Mouse (Mus musculus) cerebellum, adult 9-10 months (tissue): ENCODE measurements at regions not wholly inside any gene's neighbourhood (a gene's known extent, or its start where the extent isn't known, plus 50 kb on each side); places are given as distances from the start of the nearest gene placed in this dataset.

Experiments
- DNase-seq: peaks from one replicate; pipeline ENCODE4 v3.0.0; 2022

DNA sequence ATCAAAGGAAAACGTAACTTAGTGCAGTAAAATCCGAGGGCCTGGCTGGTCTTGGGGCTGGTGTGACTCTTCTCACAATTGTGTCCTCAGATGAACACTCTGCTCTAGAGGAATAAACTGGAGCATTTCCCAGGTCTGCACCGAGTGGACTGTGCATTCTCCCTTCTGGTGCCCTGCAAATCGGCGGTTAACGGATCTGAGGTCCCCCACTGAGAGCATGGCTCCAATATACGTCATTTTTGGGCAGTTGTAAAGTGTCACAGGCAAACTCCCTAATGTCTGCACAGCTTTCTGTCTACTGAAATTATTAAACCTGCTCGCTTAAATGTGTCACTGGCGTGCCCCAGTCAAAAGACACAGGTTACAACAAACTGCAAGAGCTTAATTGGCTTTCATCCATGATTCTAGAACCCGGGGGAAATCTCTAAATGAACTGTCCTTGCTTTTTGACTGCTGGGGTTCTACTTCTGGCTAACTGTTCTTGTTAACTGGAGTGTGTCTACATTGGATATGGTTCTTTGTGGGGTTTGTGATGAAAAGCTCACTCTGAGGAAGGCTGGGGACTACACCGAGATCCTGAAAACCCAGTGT lies 93.7 kb upstream of the Gm47985 start:
- no peak for DNase-seq

DNA sequence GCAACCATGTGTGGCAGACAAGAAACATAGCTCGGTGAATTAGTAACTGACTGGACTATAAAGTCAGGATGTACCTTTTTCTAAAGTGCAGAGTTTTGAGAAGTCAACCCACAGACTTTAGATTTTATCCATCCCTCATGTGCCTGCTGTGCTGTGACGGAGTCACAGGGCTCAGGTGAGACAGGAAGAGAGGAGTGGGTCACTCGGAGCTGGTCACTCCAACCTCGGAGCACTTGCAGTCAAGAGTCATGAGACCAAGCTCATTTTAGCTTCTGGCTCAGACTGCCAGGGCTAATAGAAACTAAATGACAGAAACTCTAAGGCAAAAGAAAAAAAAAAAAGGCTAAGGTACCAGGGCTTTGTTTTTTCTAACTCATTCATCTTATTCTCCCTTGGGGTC lies 90.3 kb upstream of the Gm47985 start:
- no peak for DNase-seq

DNA sequence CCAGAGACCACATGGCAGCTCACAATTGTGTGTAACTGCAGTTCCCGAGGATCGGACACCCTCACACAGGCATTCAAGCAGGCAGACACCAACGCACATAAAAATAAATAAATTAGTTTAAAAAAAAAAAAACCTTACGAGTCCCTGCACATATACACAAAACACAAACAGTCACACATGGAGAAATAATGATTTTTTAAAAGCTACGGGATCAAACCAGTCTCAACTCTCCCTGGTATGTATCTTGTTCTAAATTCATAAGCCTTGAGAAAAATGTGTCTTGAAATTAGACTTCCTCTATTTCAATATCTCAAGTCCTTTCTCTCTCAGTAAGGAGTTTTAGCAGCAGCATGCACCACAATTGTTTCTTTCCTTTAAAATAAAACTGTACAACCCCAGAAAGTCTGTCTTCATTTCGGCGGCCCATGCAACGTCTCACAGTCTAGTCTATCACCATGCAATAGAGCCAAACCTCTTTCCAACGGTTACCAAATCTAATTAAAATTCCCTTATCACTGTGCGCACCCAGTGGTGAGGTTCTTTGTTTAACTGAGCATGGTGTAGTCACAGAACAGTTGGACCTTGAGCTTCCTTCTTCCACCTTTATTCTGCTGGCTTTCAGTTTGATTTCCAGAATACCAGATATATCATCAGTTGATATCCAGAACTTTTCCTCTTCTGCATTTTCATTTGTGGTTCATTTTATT lies 86.8 kb upstream of the Gm47985 start:
- no peak for DNase-seq

DNA sequence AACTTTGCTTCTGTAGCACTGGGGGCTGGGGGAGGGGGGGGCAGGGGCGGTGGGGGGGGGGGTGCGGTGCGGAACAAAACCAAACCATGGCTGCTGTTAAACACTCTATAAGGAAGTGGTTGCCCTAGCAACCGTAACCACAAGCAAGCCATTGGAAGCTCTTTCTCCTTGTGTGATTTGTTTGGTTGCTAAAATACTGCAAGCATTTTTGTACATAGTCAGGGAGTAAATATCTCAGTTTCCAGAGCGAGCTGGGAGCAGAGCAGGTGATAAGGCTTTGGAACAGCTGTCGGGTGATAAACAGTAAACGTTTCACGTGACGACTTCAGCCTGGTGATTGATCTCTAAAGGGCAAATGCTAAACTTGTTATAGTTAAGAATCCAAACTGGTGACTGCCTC lies 86.3 kb upstream of the Gm47985 start:
- no peak for DNase-seq

GRCm38 (mm10) chr1:151097506-151097905 lies 84.8 kb upstream of the Gm47985 start:
- no peak for DNase-seq

DNA sequence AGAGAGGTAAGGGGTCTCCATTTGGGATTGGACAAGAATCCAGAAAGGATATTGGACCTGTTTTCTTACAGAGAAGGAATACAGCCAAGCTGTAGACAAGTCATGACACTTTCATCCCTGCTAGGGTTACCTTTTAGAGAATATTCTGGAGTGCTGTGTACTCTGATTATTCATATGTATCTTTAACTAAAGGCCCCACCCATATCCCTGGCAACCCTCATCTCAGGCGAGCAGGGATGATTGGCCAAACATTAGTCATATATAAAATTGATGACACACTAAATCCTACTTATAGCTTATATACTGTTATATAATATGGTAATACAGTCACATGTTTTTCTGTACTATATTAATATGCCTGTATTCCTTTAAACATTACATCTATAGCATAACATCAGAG lies 83.6 kb upstream of the Gm47985 start:
- DNase-seq, result no peak

- no peak for DNase-seq
Measured at GRCm38 (mm10) chr1:151100565-151101483, 81.5 kb upstream of the Gm47985 start.

- DNase-seq, result no peak
Measured at GRCm38 (mm10) chr1:151101516-151101915, 80.8 kb upstream of the Gm47985 start.

- no peak for DNase-seq
Measured at GRCm38 (mm10) chr1:151102061-151102460, 80.3 kb upstream of the Gm47985 start.

GRCm38 (mm10) chr1:151102646-151103391 lies 79.5 kb upstream of the Gm47985 start:
- no peak for DNase-seq

GRCm38 (mm10) chr1:151103522-151104037 lies 78.8 kb upstream of the Gm47985 start:
- DNase-seq, result no peak

DNA sequence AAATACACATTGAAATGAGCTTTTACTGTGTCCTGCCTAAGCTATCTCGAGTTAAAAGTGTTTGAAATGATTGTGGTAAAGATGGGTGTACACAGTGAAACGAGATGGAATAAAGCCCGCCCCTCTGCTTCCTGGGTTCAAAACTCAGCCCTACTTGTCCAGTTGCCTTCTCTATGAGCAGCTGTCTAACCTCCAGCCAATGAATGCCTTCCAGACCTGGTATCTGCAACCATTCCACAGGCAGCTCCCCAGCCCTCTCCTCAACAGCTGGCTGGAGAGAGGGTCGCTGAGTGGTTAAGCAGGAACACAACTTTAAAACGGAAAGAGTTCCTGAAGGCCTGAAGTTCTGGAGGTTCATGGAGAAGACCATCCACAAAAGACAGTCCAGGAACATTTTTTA lies 78.0 kb upstream of the Gm47985 start:
- no peak for DNase-seq

GRCm38 (mm10) chr1:151104806-151105205 lies 77.5 kb upstream of the Gm47985 start:
- no peak for DNase-seq

- DNase-seq, result no peak
Measured at GRCm38 (mm10) chr1:151105251-151105650, 77.1 kb upstream of the Gm47985 start.

GRCm38 (mm10) chr1:151107401-151107800 lies 74.9 kb upstream of the Gm47985 start:
- no peak for DNase-seq

DNA sequence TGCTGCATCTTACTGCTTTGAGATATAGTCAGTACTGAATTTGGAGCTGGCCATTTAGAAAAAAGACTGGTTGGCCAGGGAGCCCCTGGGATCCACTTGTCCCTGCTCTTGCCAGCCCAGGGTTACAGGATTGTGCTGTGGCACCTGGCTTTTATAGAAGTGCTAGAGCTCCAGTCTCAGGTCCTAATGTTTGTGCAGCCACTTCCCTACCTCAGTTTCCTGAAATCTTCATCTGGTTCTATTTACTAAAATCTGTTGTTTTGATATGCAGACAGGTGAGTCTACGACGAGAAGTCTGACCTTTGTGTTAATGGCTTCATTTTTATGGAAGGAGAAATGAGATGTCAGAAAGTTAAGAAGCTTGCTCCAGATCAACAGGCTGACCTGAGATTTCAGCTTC lies 73.0 kb upstream of the Gm47985 start:
- no peak for DNase-seq

DNA sequence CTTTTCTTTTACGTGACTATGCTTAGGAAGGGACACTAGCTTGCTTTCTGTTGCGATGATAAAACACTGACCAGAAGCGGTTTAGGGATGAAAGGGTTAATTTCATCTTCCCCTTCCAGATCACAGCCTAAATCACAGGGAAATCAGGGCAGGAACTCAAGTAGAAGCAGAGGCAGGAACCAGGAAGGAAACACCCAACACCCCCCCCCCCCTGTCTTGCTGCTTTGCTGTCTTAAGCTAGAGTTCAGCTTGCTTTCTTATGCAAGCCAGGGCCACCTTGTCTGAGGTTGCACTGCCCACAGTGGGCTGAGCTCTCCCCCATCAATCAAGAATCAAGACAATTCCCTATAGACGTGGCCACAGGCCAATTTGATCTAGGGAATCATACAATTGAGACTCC lies 71.9 kb upstream of the Gm47985 start:
- no peak for DNase-seq

DNA sequence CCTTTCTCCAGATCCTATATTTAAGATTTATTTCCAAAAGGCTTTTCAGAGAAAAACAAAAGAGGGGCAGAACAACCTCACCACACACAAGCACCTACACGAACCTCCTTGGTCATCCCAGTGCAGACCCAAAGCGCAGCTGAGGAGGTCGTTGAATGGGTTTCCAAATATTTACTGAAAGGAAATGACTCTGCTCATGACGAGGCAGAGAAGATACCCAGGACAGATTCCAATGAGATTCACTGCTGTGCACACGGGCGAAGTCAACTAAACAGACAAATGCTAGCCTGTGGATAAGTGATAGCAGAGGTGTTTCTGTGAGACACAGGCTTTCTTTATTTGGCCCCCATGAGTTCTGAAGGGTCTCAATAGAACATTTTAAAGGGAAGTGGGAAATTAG lies 70.7 kb upstream of the Gm47985 start:
- no peak for DNase-seq

GRCm38 (mm10) chr1:151112390-151112789 lies 69.9 kb upstream of the Gm47985 start:
- no peak for DNase-seq

DNA sequence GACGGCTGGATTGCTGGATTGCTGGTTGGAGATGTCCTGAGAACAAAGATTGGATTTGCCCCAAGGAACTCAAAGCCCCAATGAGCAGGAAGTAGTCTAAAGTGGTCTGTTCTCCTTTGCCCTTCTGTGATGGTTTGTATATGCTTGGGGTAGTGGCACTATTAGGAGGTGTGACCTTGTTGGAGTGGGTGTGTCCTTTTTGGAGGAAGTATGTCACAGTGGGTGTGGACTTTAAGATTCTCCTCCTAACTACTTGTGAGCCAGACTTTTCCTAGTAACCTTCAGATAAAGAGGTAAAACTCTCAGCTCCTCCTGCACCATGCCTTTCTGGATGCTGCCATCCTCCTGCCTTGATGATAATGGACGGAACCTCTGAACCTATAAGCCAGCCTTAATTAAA lies 69.1 kb upstream of the Gm47985 start:
- no peak for DNase-seq

GRCm38 (mm10) chr1:151118530-151118929 lies 63.8 kb upstream of the Gm47985 start:
- no peak for DNase-seq

- DNase-seq, result no peak
Measured at GRCm38 (mm10) chr1:151118982-151119381, 63.4 kb upstream of the Gm47985 start.

DNA sequence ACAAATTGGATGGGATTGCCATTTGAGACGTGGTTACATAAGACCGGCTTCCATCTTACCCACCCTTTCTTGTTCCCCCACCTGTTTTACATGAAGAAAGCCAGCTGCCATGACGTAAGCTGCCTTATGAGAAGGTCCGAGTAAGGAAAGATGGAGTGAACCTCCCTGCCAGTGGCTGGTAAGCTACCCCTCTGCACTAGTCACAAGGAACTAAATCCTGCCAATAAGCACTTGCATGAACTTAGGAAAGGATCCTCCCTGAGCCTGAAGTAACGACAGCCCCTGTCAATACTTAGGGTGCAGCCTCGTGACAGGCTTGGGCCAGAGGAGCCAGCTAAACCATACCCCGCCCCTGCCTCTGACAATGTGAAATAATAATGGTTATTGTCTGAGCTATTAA lies 62.8 kb upstream of the Gm47985 start:
- DNase-seq, result no peak
